Mouse (Mus musculus) liver, embryonic 16.5 days (tissue): ENCODE results near the gene Bnipl. TPM values are rescaled to one million over a fixed set of nuclear protein-coding genes. Genes with fewer than 3 reads are reported as not detected.

Source experiments
- ATAC-seq: fragments of 200-750 bp; cut with Nextera tagmentation; 2 replicates; pipeline ENCODE4 v1.8.0; 2017; ENCODE audit warnings: low read depth, mild to moderate bottlenecking, moderate number of reproducible peaks, moderate library complexity
- H3K27ac ChIP-seq: fragments of 300-500 bp; sonication (generic); 2 replicates; pipeline ENCODE4 v1.5.1; 2014; ENCODE audit warnings: mild to moderate bottlenecking, low read length
- H3K27me3 ChIP-seq: fragments of 300-500 bp; sonication (generic); 2 replicates; pipeline ENCODE4 v1.6.1; 2014; ENCODE audit warnings: low read depth, low read length, mixed read lengths; ENCODE audit not compliant: control insufficient read depth, insufficient read depth
- H3K36me3 ChIP-seq: fragments of 300-500 bp; sonication (generic); 2 replicates; pipeline ENCODE4 v1.6.1; 2014; ENCODE audit warnings: mild to moderate bottlenecking; ENCODE audit not compliant: control insufficient read depth, insufficient read depth
- H3K4me1 ChIP-seq: fragments of 300-500 bp; sonication (generic); 2 replicates; pipeline ENCODE4 v1.6.1; 2014; ENCODE audit warnings: low read depth, low read length, mixed read lengths; ENCODE audit not compliant: control insufficient read depth
- H3K4me2 ChIP-seq: fragments of 300-500 bp; sonication (generic); 2 replicates; pipeline ENCODE4 v1.6.1; 2014; ENCODE audit warnings: low read depth, low read length, mixed read lengths
- H3K4me3 ChIP-seq: fragments of 300-500 bp; sonication (generic); 2 replicates; pipeline ENCODE4 v1.5.1; 2014; ENCODE audit warnings: low read depth, mild to moderate bottlenecking, low read length
- H3K9ac ChIP-seq: fragments of 300-500 bp; sonication (generic); 2 replicates; pipeline ENCODE4 v1.6.1; 2014; ENCODE audit warnings: low read depth, low read length
- H3K9me3 ChIP-seq: fragments of 300-500 bp; sonication (generic); replicated peaks from 2 replicates; pipeline ENCODE4 v1.6.1; 2016; ENCODE audit warnings: low read length; ENCODE audit not compliant: control insufficient read depth
- WGBS: fragments of 180-500 bp; shearing (Covaris S2); extraction: QIAGEN DNeasy Blood & Tissue Kit; methylation state at CpG from one replicate; pipeline ENCODE4 v1.1.7; 2014; ENCODE audit not compliant: insufficient replicate concordance; 5-methylcytosine and 5-hydroxymethylcytosine counted together
- polyA plus RNA-seq: library from polyadenylated mRNA; unstranded; fragments of >200 nt; fragmentation: Nextera tagmentation; extraction: Ambion mirVana; gene quantifications from 2 replicates; pipeline ENCODE4 v1.2.1, GENCODE M21; 2015

Gene Bnipl
- polyA plus RNA-seq, 1 experiment from 2014 or later = not detected

GRCm38 (mm10) chr3:95282865-95283588 is 32.0 kb upstream of the Bnipl start:
- under 1% methylated on average over 49 of the region's 51 CpGs for WGBS
- H3K27ac ChIP-seq = peak overlapping the region; percentile 89
- H3K4me3 ChIP-seq = peak overlapping the region; percentile 83
- no peaks in the 10 kb centered on the region for H3K9me3 ChIP-seq
- peak overlapping the region; percentile 90 for H3K4me2 ChIP-seq
- peak; percentile 72 for ATAC-seq
- peaks cover 52% of the 10 kb centered on the region for H3K4me1 ChIP-seq
- no peaks in the 10 kb centered on the region for H3K27me3 ChIP-seq
- H3K36me3 ChIP-seq = peaks cover 4% of the 10 kb centered on the region
- peak overlapping the region; percentile 95 for H3K9ac ChIP-seq

GRCm38 (mm10) chr3:95282381-95282864 is 31.4 kb upstream of the Bnipl start:
- peaks cover 53% of the 10 kb centered on the region for H3K4me1 ChIP-seq
- 0% methylated on average over 11 of the region's 11 CpGs for WGBS

GRCm38 (mm10) chr3:95281216-95282126 is 30.5 kb upstream of the Bnipl start, which contains the start of the genes Mindy1 and Prune1:
TSS of gene Mindy1 (plus strand) at chr3:95281345.
TSS of gene Prune1 (minus strand) at chr3:95282076.
- peak; percentile 86 for ATAC-seq
- Histone ChIP-seq H3K4me2 (peak within 1 kb of the TSS; percentile 90), H3K27me3 (no peaks in the 10 kb centered on the region), H3K9ac (peak within 1 kb of the TSS; percentile 95), H3K36me3 (no peaks in the 10 kb centered on the region), H3K9me3 (no peaks in the 10 kb centered on the region), H3K27ac (peak within 1 kb of the TSS; percentile 90), H3K4me1 (peaks cover 62% of the 10 kb centered on the region), H3K4me3 (peak within 1 kb of the TSS; percentile 83)
- under 1% methylated on average over 53 of the region's 53 CpGs for WGBS

More at GRCm38 (mm10) chr3:95282381-95282864, 31.4 kb upstream of the Bnipl start:
- peak; percentile 32 for ATAC-seq
- Histone ChIP-seq H3K4me3 (peak overlapping the region; percentile 83), H3K36me3 (no peaks in the 10 kb centered on the region), H3K27ac (peak overlapping the region; percentile 89), H3K9me3 (no peaks in the 10 kb centered on the region), H3K4me2 (peak overlapping the region; percentile 90), H3K27me3 (no peaks in the 10 kb centered on the region), H3K9ac (peak overlapping the region; percentile 95)

- no peak for ATAC-seq
- Histone ChIP-seq H3K4me2 (peak overlapping the region; percentile 90), H3K4me1 (peaks cover 58% of the 10 kb centered on the region)
Measured at GRCm38 (mm10) chr3:95280747-95281146, 29.8 kb upstream of the Bnipl start.

GRCm38 (mm10) chr3:95277149-95277551 is 26.2 kb upstream of the Bnipl start:
- no peak overlapping the region for H3K9ac ChIP-seq
- no peak for ATAC-seq
- H3K4me1 ChIP-seq = peaks cover 50% of the 10 kb centered on the region

More at GRCm38 (mm10) chr3:95280747-95281146, 29.8 kb upstream of the Bnipl start:
- peak overlapping the region; percentile 92 for H3K9ac ChIP-seq
- H3K4me3 ChIP-seq = peak overlapping the region; percentile 81
- peak overlapping the region; percentile 90 for H3K27ac ChIP-seq
- H3K36me3 ChIP-seq = no peaks in the 10 kb centered on the region
- 8% methylated on average over 8 of the region's 8 CpGs for WGBS
- H3K9me3 ChIP-seq = no peaks in the 10 kb centered on the region
- no peaks in the 10 kb centered on the region for H3K27me3 ChIP-seq

GRCm38 (mm10) chr3:95276428-95276934 is 25.5 kb upstream of the Bnipl start:
- H3K9me3 ChIP-seq = no peaks in the 10 kb centered on the region
- H3K27me3 ChIP-seq = no peaks in the 10 kb centered on the region
- H3K4me1 ChIP-seq = peaks cover 50% of the 10 kb centered on the region
- no peak for ATAC-seq
- no peak overlapping the region for H3K4me2 ChIP-seq
- no peaks in the 10 kb centered on the region for H3K36me3 ChIP-seq
- 42% methylated on average over 5 of the region's 5 CpGs for WGBS
- no peak overlapping the region for H3K4me3 ChIP-seq
- H3K9ac ChIP-seq = no peak overlapping the region
- H3K27ac ChIP-seq = peak overlapping the region; percentile 3

More at GRCm38 (mm10) chr3:95277149-95277551, 26.2 kb upstream of the Bnipl start:
- H3K4me3 ChIP-seq = no peak overlapping the region
- peak overlapping the region; percentile 3 for H3K27ac ChIP-seq
- H3K4me2 ChIP-seq = no peak overlapping the region
- H3K27me3 ChIP-seq = no peaks in the 10 kb centered on the region
- WGBS = 79% methylated on average over 1 of the region's 1 CpGs
- no peaks in the 10 kb centered on the region for H3K36me3 ChIP-seq
- H3K9me3 ChIP-seq = no peaks in the 10 kb centered on the region

- Histone ChIP-seq H3K27me3 (no peaks in the 10 kb centered on the region), H3K9ac (no peak overlapping the region), H3K4me1 (peaks cover 40% of the 10 kb centered on the region), H3K4me2 (no peak overlapping the region), H3K36me3 (no peaks in the 10 kb centered on the region), H3K4me3 (no peak overlapping the region), H3K27ac (no peak overlapping the region), H3K9me3 (no peaks in the 10 kb centered on the region)
- ATAC-seq = no peak
- 51% methylated on average over 6 of the region's 6 CpGs for WGBS
Measured at GRCm38 (mm10) chr3:95275161-95275560, 24.2 kb upstream of the Bnipl start.

GRCm38 (mm10) chr3:95274453-95274852 is 23.5 kb upstream of the Bnipl start:
- no peak overlapping the region for H3K27ac ChIP-seq
- no peaks in the 10 kb centered on the region for H3K27me3 ChIP-seq
- peaks cover 35% of the 10 kb centered on the region for H3K4me1 ChIP-seq
- H3K9me3 ChIP-seq = no peaks in the 10 kb centered on the region
- no peak overlapping the region for H3K4me3 ChIP-seq
- no peak overlapping the region for H3K9ac ChIP-seq
- no peaks in the 10 kb centered on the region for H3K36me3 ChIP-seq
- 83% methylated on average over 4 of the region's 4 CpGs for WGBS
- H3K4me2 ChIP-seq = no peak overlapping the region
- no peak for ATAC-seq
